Mouse (Mus musculus) MEL (cell line): ENCODE results near the gene Slc25a18. TPM values are rescaled to one million over a fixed set of nuclear protein-coding genes. Genes with fewer than 3 reads are reported as not detected.

Experiments
- DNase-seq: peaks from one replicate; pipeline ENCODE4 v3.0.0; 2011; ENCODE audit warnings: low read depth, low spot score
- H3K27ac ChIP-seq: 2 replicates; pipeline ENCODE4 v1.5.1; 2012; ENCODE audit warnings: low read depth, mild to moderate bottlenecking, control low read depth, low read length, moderate library complexity; ENCODE audit not compliant: control insufficient read depth
- H3K27me3 ChIP-seq, 2 experiments: fragments of 150-350 bp in 1 of 2; sonication (generic) in 1 of 2; 2 replicates each; pipeline ENCODE4 v1.6.1; 2012; ENCODE audit warnings: low read length in 2 of 2, mild to moderate bottlenecking in 2 of 2, improper control_type of control experiment in 1 of 2, moderate library complexity in 1 of 2; ENCODE audit not compliant: insufficient read depth in 2 of 2, control insufficient read depth in 1 of 2
- H3K36me3 ChIP-seq, 2 experiments: 2 replicates each; pipeline ENCODE4 v1.6.1; 2012 to 2014; ENCODE audit warnings: low read length in 2 of 2, improper control_type of control experiment in 1 of 2, inconsistent platforms in 1 of 2, mild to moderate bottlenecking in 1 of 2; ENCODE audit not compliant: insufficient read depth in 2 of 2, control insufficient read depth in 1 of 2
- H3K4me1 ChIP-seq, 2 experiments: fragments of 150-350 bp in 1 of 2; sonication (generic) in 1 of 2; 2 replicates each; pipeline ENCODE4 v1.6.1; 2012; ENCODE audit warnings: low read length in 2 of 2, improper control_type of control experiment in 1 of 2, mild to moderate bottlenecking in 1 of 2; ENCODE audit not compliant: insufficient read depth in 2 of 2, control insufficient read depth in 1 of 2
- H3K4me3 ChIP-seq, 2 experiments: fragments of 150-350 bp in 1 of 2; sonication (generic) in 1 of 2; 2 replicates each; pipeline ENCODE4 v1.5.1; 2012; ENCODE audit warnings: low read depth in 2 of 2, low read length in 2 of 2, mild to moderate bottlenecking in 2 of 2, moderate library complexity in 2 of 2, control low read depth in 1 of 2, improper control_type of control experiment in 1 of 2; ENCODE audit not compliant: control insufficient read depth in 1 of 2, insufficient read depth in 1 of 2
- H3K79me2 ChIP-seq: 2 replicates; pipeline ENCODE4 v1.6.1; 2012; ENCODE audit warnings: mild to moderate bottlenecking, low read length, moderate library complexity; ENCODE audit not compliant: control insufficient read depth, poor library complexity, insufficient read depth
- H3K9ac ChIP-seq: 2 replicates; pipeline ENCODE4 v1.6.1; 2012; ENCODE audit warnings: low read depth, mild to moderate bottlenecking, control low read depth, low read length, moderate library complexity; ENCODE audit not compliant: control insufficient read depth, poor library complexity, severe bottlenecking
- H3K9me3 ChIP-seq: fragments of 150-350 bp; sonication (generic); replicated peaks from 2 replicates; pipeline ENCODE4 v1.6.1; 2012; ENCODE audit warnings: mild to moderate bottlenecking, low read length, improper control_type of control experiment, moderate library complexity; ENCODE audit not compliant: insufficient read depth
- CHD1 ChIP-seq: IDR thresholded peaks from 2 replicates; pipeline ENCODE4 v1.6.1; 2012; ENCODE audit warnings: low read depth, mild to moderate bottlenecking, inconsistent platforms, low read length, improper control_type of control experiment
- CHD2 ChIP-seq: IDR thresholded peaks from 2 replicates; pipeline ENCODE4 v1.6.1; 2011; ENCODE audit warnings: low read length, improper control_type of control experiment
- CTCF ChIP-seq, 3 experiments: IDR thresholded peaks in 2 of 3; conservative IDR thresholded peaks in 1 of 3; 2 replicates each; pipeline ENCODE4 v1.5.1; 2011 to 2012; ENCODE audit warnings: low read length in 3 of 3, low read depth in 2 of 3, mild to moderate bottlenecking in 2 of 3, improper control_type of control experiment in 1 of 3, inconsistent platforms in 1 of 3, mixed read lengths in 1 of 3, moderate library complexity in 1 of 3; ENCODE audit not compliant: control insufficient read depth in 1 of 3, insufficient read depth in 1 of 3, poor library complexity in 1 of 3, severe bottlenecking in 1 of 3
- E2F4 ChIP-seq: IDR thresholded peaks from 2 replicates; pipeline ENCODE4 v1.6.1; 2011; ENCODE audit warnings: low read depth, low read length, improper control_type of control experiment, borderline replicate concordance
- ELF1 ChIP-seq: IDR thresholded peaks from 2 replicates; pipeline ENCODE4 v1.6.1; 2014; ENCODE audit warnings: low read depth, mild to moderate bottlenecking, inconsistent platforms, low read length, improper control_type of control experiment, moderate library complexity
- EP300 ChIP-seq, 2 experiments: IDR thresholded peaks; 2 replicates each; pipeline ENCODE4 v1.6.1; 2011; ENCODE audit warnings: improper control_type of control experiment in 2 of 2, low read length in 2 of 2, low read depth in 1 of 2, mild to moderate bottlenecking in 1 of 2
- ETS1 ChIP-seq: IDR thresholded peaks from 2 replicates; pipeline ENCODE4 v1.6.1; 2012; ENCODE audit warnings: low read depth, mild to moderate bottlenecking, inconsistent platforms, low read length, improper control_type of control experiment, moderate library complexity
- GATA1 ChIP-seq: IDR thresholded peaks from 2 replicates; pipeline ENCODE4 v1.6.1; 2011; ENCODE audit warnings: low read depth, low read length, improper control_type of control experiment
- HCFC1 ChIP-seq: IDR thresholded peaks from 2 replicates; pipeline ENCODE4 v1.6.1; 2012; ENCODE audit warnings: low read depth, mild to moderate bottlenecking, inconsistent platforms, low read length, improper control_type of control experiment, moderate library complexity
- JUND ChIP-seq: IDR thresholded peaks from 2 replicates; pipeline ENCODE4 v1.6.1; 2011; ENCODE audit warnings: low read depth, mild to moderate bottlenecking, improper control_type of control experiment, low read length
- KAT2A ChIP-seq: conservative IDR thresholded peaks from 2 replicates; pipeline ENCODE4 v1.6.1; 2012; ENCODE audit warnings: low read depth, low read length, improper control_type of control experiment, inconsistent platforms
- MAFK ChIP-seq: IDR thresholded peaks from 2 replicates; pipeline ENCODE4 v1.6.1; 2011; ENCODE audit warnings: low read depth, mild to moderate bottlenecking, low read length, improper control_type of control experiment, borderline replicate concordance
- NELFE ChIP-seq: IDR thresholded peaks from 2 replicates; pipeline ENCODE4 v1.6.1; 2011; ENCODE audit warnings: low read depth, low read length, improper control_type of control experiment
- NRF1 ChIP-seq: IDR thresholded peaks from 2 replicates; pipeline ENCODE4 v1.6.1; 2014; ENCODE audit warnings: low read depth, mild to moderate bottlenecking, inconsistent platforms, low read length, improper control_type of control experiment, moderate library complexity; ENCODE audit not compliant: poor library complexity, insufficient read depth, severe bottlenecking
- POLR2A ChIP-seq, 2 experiments: IDR thresholded peaks; 2 replicates each; pipeline ENCODE4 v1.6.1; 2011 to 2012; ENCODE audit warnings: low read length in 2 of 2, mild to moderate bottlenecking in 2 of 2, control low read depth in 1 of 2, improper control_type of control experiment in 1 of 2, low read depth in 1 of 2, moderate library complexity in 1 of 2; ENCODE audit not compliant: control insufficient read depth in 1 of 2, insufficient read depth in 1 of 2, poor library complexity in 1 of 2
- POLR2AphosphoS2 ChIP-seq: IDR thresholded peaks from 2 replicates; pipeline ENCODE4 v1.6.1; 2011; ENCODE audit warnings: low read length, improper control_type of control experiment
- POLR2AphosphoS5 ChIP-seq: IDR thresholded peaks from 2 replicates; pipeline ENCODE4 v1.6.1; 2012; ENCODE audit warnings: low read depth, borderline replicate concordance, mild to moderate bottlenecking, inconsistent platforms, low read length, moderate library complexity, mixed read lengths
- RAD21 ChIP-seq: IDR thresholded peaks from 2 replicates; pipeline ENCODE4 v1.6.1; 2011; ENCODE audit warnings: mild to moderate bottlenecking, low read depth, low read length, improper control_type of control experiment
- RCOR1 ChIP-seq: IDR thresholded peaks from 2 replicates; pipeline ENCODE4 v1.6.1; 2012; ENCODE audit warnings: low read depth, mild to moderate bottlenecking, inconsistent platforms, low read length, improper control_type of control experiment
- SIN3A ChIP-seq: IDR thresholded peaks from 2 replicates; pipeline ENCODE4 v1.6.1; 2012; ENCODE audit warnings: low read length, improper control_type of control experiment, inconsistent platforms
- SMC3 ChIP-seq: IDR thresholded peaks from 2 replicates; pipeline ENCODE4 v1.6.1; 2011; ENCODE audit warnings: low read depth, low read length, improper control_type of control experiment
- TBP ChIP-seq: IDR thresholded peaks from 2 replicates; pipeline ENCODE4 v1.8.0; 2011; ENCODE audit warnings: low read depth, low read length, improper control_type of control experiment
- USF1 ChIP-seq: IDR thresholded peaks from 2 replicates; pipeline ENCODE4 v1.6.1; 2014; ENCODE audit warnings: low read depth, mild to moderate bottlenecking, inconsistent platforms, low read length, improper control_type of control experiment, moderate library complexity
- ZC3H11A ChIP-seq: IDR thresholded peaks from 2 replicates; pipeline ENCODE4 v1.6.1; 2012; ENCODE audit warnings: low read depth, mild to moderate bottlenecking, inconsistent platforms, low read length, improper control_type of control experiment
- ZKSCAN1 ChIP-seq: IDR thresholded peaks from 2 replicates; pipeline ENCODE4 v1.6.1; 2012; ENCODE audit warnings: low read depth, mild to moderate bottlenecking, inconsistent platforms, low read length, improper control_type of control experiment, moderate library complexity
- ZMIZ1 ChIP-seq: IDR thresholded peaks from 2 replicates; pipeline ENCODE4 v1.6.1; 2012; ENCODE audit warnings: low read depth, mild to moderate bottlenecking, inconsistent platforms, low read length, improper control_type of control experiment, moderate library complexity
- polyA plus RNA-seq, 2 experiments: library from polyadenylated mRNA; stranded (reverse) in 1 of 2; unstranded in 1 of 2; fragments of >175 nt in 1 of 2; fragments of >200 nt in 1 of 2; gene quantifications; 2 replicates each; pipeline versions ENCODE4 v1.2.1 to v1.2.4; 2012; ENCODE audit warnings: low replicate concordance in 2 of 2, low read depth in 1 of 2; ENCODE audit not compliant: insufficient read length in 2 of 2, insufficient read depth in 1 of 2, missing spikeins in 1 of 2
- total RNA-seq: library from RNA; depleted of rRNA; stranded (reverse); fragments of 300-350 nt; gene quantifications from 2 replicates; pipeline ENCODE4 v1.2.3, GENCODE M21; 2012

Gene Slc25a18
- total and polyA plus RNA-seq, 3 experiments = 0.12 to 0.57 TPM; not detected in 1

- Histone ChIP-seq H3K9me3 (no peaks in the 10 kb centered on the region), H3K36me3 (no peaks in the 10 kb centered on the region; a peak in 1 of 4 replicates), H3K79me2 (no peaks in the 10 kb centered on the region)
- no peak for TF ChIP-seq CHD1
- no peak for TF ChIP-seq HCFC1
- no peak for TF ChIP-seq USF1
- no peak for TF ChIP-seq MAFK
- no peak for TF ChIP-seq CHD2
- TF ChIP-seq POLR2A (IDR thresholded peaks at IDR 0.05; ENCODE audit: control insufficient read depth in 1 of 2, insufficient read depth in 1 of 2, low read depth in 1 of 2, low read length in 2 of 2, poor library complexity in 1 of 2) = no peak
- no peak for TF ChIP-seq ETS1
- TF ChIP-seq POLR2AphosphoS5 = no peak
- no peak for TF ChIP-seq GATA1
- no peak for TF ChIP-seq KAT2A
- TF ChIP-seq NRF1 = no peak
- TF ChIP-seq, all 39 proteins: peak for 0
- H3K27me3 ChIP-seq = no peaks in the 10 kb centered on the region
- no peak overlapping the region for H3K27ac ChIP-seq
- H3K4me3 ChIP-seq = no peak overlapping the region
- no peak for DNase-seq
- no peaks in the 10 kb centered on the region for H3K4me1 ChIP-seq
- H3K9ac ChIP-seq = no peak overlapping the region
Observed at GRCm38 (mm10) chr6:120776286-120776685, 2.9 kb downstream of the Slc25a18 start.

GRCm38 (mm10) chr6:120777533-120777932, 4.2 kb downstream of the Slc25a18 start:
- no peak overlapping the region for H3K4me3 ChIP-seq
- no peak for DNase-seq
- no peaks in the 10 kb centered on the region for H3K9me3 ChIP-seq
- no peaks in the 10 kb centered on the region for H3K27me3 ChIP-seq
- H3K27ac ChIP-seq = no peak overlapping the region
- H3K4me1 ChIP-seq = peaks cover 0 to 4% of the 10 kb centered on the region in 2 experiments; a peak in 1 of 4 replicates
- H3K79me2 ChIP-seq = no peaks in the 10 kb centered on the region
- no peaks in the 10 kb centered on the region; a peak in 1 of 4 replicates for H3K36me3 ChIP-seq
- no peak for TF ChIP-seq POLR2AphosphoS2
- TF ChIP-seq GATA1 = no peak
- no peak for TF ChIP-seq SIN3A
- TF ChIP-seq RCOR1 = no peak
- no peak for TF ChIP-seq ZC3H11A
- TF ChIP-seq SMC3 = no peak
- TF ChIP-seq TBP = no peak
- TF ChIP-seq NELFE = no peak
- TF ChIP-seq ZMIZ1 = no peak
- no peak for TF ChIP-seq RAD21
- TF ChIP-seq POLR2AphosphoS5 = no peak
- no peak for TF ChIP-seq JUND
- TF ChIP-seq EP300 (IDR thresholded peaks at IDR 0.05; ENCODE audit: low read depth in 1 of 2, low read length in 2 of 2) = no peak
- no peak for TF ChIP-seq ZKSCAN1
- no peak for TF ChIP-seq CHD2
- TF ChIP-seq CTCF (IDR thresholded peaks at IDR 0.05 in 2 of 3, conservative IDR thresholded peaks at IDR 0.05 in 1 of 3; ENCODE audit: control insufficient read depth in 1 of 3, insufficient read depth in 1 of 3, low read depth in 2 of 3, low read length in 3 of 3, poor library complexity in 1 of 3, severe bottlenecking in 1 of 3) = no peak
- TF ChIP-seq ELF1 = no peak
- TF ChIP-seq E2F4 = no peak
- no peak for TF ChIP-seq ETS1
- no peak for TF ChIP-seq NRF1
- H3K9ac ChIP-seq = no peak overlapping the region
